Mouse (Mus musculus): Measurements from ENCODE around the gene Zbtb8b. TPM values are rescaled to one million over a fixed set of nuclear protein-coding genes. Genes with fewer than 3 reads are reported as not detected.

The Zbtb8b gene
- polyA plus RNA-seq, 1 experiment: 2.1 TPM

- Histone ChIP-seq H3K27me3 (ENCODE audit: control insufficient read depth, insufficient read depth, low read length) (no peaks in the 10 kb centered on the region), H3K4me3 (replicated peaks; ENCODE audit: insufficient read depth, low read depth, low read length) (peak within 1 kb of the TSS; percentile 94), H3K27ac (ENCODE audit: insufficient read depth, low read length) (peak within 1 kb of the TSS; percentile 16), H3K4me1 (ENCODE audit: control insufficient read depth, insufficient read depth, low read length) (no peaks in the 10 kb centered on the region; the same call in 1 of the 2 replicates)
- 3% methylated on average over 59 of the region's 65 CpGs for WGBS
- peak; percentile 61 to 64 for DNase-seq
- no peak for TF ChIP-seq POLR2A (IDR thresholded peaks at IDR 0.05; ENCODE audit: borderline replicate concordance, insufficient read depth, low read length)
- TF ChIP-seq CTCF (IDR thresholded peaks at IDR 0.05; ENCODE audit: borderline replicate concordance, insufficient read depth, low read depth, low read length): 0 out of 2 replicates have a peak, but pooled peaks have one; percentile 13
Observed at GRCm38 (mm10) chr4:129377601-129378390, 62.9 kb downstream of the Zbtb8b start, which contains the start of gene Zbtb8a. Zbtb8a (minus strand) TSS chr4:129378116.

GRCm38 (mm10) chr4:129376961-129377545 lies 63.6 kb downstream of the Zbtb8b start:
- Histone ChIP-seq H3K27me3 (ENCODE audit: control insufficient read depth, insufficient read depth, low read length) (no peaks in the 10 kb centered on the region), H3K4me3 (replicated peaks; ENCODE audit: insufficient read depth, low read depth, low read length) (peak overlapping the region; percentile 94), H3K4me1 (ENCODE audit: control insufficient read depth, insufficient read depth, low read length) (no peaks in the 10 kb centered on the region; the same call in 1 of the 2 replicates), H3K27ac (ENCODE audit: insufficient read depth, low read length) (peak overlapping the region; percentile 16)
- TF ChIP-seq CTCF (IDR thresholded peaks at IDR 0.05; ENCODE audit: borderline replicate concordance, insufficient read depth, low read depth, low read length) (no peak), POLR2A (IDR thresholded peaks at IDR 0.05; ENCODE audit: borderline replicate concordance, insufficient read depth, low read length) (no peak)
- under 1% methylated on average over 62 of the region's 68 CpGs for WGBS
- DNase-seq: peak; percentile 60 to 70

- peak; percentile 15 to 17 for DNase-seq
- 37% methylated on average over 5 of the region's 5 CpGs for WGBS
- no peak for TF ChIP-seq POLR2A (IDR thresholded peaks at IDR 0.05; ENCODE audit: borderline replicate concordance, insufficient read depth, low read length)
- no peak for TF ChIP-seq CTCF (IDR thresholded peaks at IDR 0.05; ENCODE audit: borderline replicate concordance, insufficient read depth, low read depth, low read length)
- no peak overlapping the region for H3K27ac ChIP-seq (ENCODE audit: insufficient read depth, low read length)
- H3K4me3 ChIP-seq (replicated peaks; ENCODE audit: insufficient read depth, low read depth, low read length): no peak overlapping the region
- no peaks in the 10 kb centered on the region; the same call in 1 of the 2 replicates for H3K4me1 ChIP-seq (ENCODE audit: control insufficient read depth, insufficient read depth, low read length)
- no peaks in the 10 kb centered on the region for H3K27me3 ChIP-seq (ENCODE audit: control insufficient read depth, insufficient read depth, low read length)
Observed at GRCm38 (mm10) chr4:129375821-129376220, 64.8 kb downstream of the Zbtb8b start.

Other genes with a start within 250 kb of the Zbtb8b start
- 15.6 and 18.5 TPM in 2 replicates for gene C77080, start 179.4 kb downstream of the Zbtb8b start, polyA plus RNA-seq (2012; rRNA removed)
- 1.00 and 1.4 TPM in 2 replicates for gene Sync, start 153.2 kb downstream of the Zbtb8b start, polyA plus RNA-seq (2012; rRNA removed)
- gene Rbbp4, start 105.5 kb downstream of the Zbtb8b start, polyA plus RNA-seq (2012; rRNA removed): 70.9 and 73.7 TPM in 2 replicates
- gene Zbtb8os, start 105.2 kb downstream of the Zbtb8b start, polyA plus RNA-seq (2012; rRNA removed): 31.2 and 35.3 TPM in 2 replicates
- gene Zbtb8a, start 62.7 kb downstream of the Zbtb8b start, polyA plus RNA-seq (2012; rRNA removed): 10.6 and 12.9 TPM in 2 replicates
- gene Bsdc1, start 20.7 kb upstream of the Zbtb8b start, polyA plus RNA-seq (2012; rRNA removed): 33.9 and 37.3 TPM in 2 replicates
- 0.16 TPM in 2 replicates for gene Tssk3, start 50.2 kb upstream of the Zbtb8b start, polyA plus RNA-seq (2012; rRNA removed)
- gene Fam229a, start 50.3 kb upstream of the Zbtb8b start, polyA plus RNA-seq (2012; rRNA removed): 0.67 and 0.92 TPM in 2 replicates
- 68.0 and 70.0 TPM in 2 replicates for gene Marcksl1, start 72.7 kb upstream of the Zbtb8b start, polyA plus RNA-seq (2012; rRNA removed)
- 61.5 and 66.8 TPM in 2 replicates for gene Hdac1, start 101.9 kb upstream of the Zbtb8b start, polyA plus RNA-seq (2012; rRNA removed)
- gene Lck, start 132.8 kb upstream of the Zbtb8b start, polyA plus RNA-seq (2012; rRNA removed): 0.92 and 1.00 TPM in 2 replicates
- 0.26 and 0.40 TPM in 2 replicates for gene Fam167b, start 137.7 kb upstream of the Zbtb8b start, polyA plus RNA-seq (2012; rRNA removed)
- 231 and 232 TPM in 2 replicates for gene Eif3i, start 159.8 kb upstream of the Zbtb8b start, polyA plus RNA-seq (2012; rRNA removed)
- 143 and 144 TPM in 2 replicates for gene Tmem234, start 159.8 kb upstream of the Zbtb8b start, polyA plus RNA-seq (2012; rRNA removed)
- gene Dcdc2b, start 173.4 kb upstream of the Zbtb8b start, polyA plus RNA-seq (2012; rRNA removed): 8.8 and 10.6 TPM in 2 replicates
- gene Iqcc, start 178.2 kb upstream of the Zbtb8b start, polyA plus RNA-seq (2012; rRNA removed): 37.1 and 40.6 TPM in 2 replicates
- gene Ccdc28b, start 183.1 kb upstream of the Zbtb8b start, polyA plus RNA-seq (2012; rRNA removed): 184 and 201 TPM in 2 replicates
- 40.0 and 40.6 TPM in 2 replicates for gene Txlna, start 200.2 kb upstream of the Zbtb8b start, polyA plus RNA-seq (2012; rRNA removed)
- gene Kpna6, start 231.9 kb upstream of the Zbtb8b start, polyA plus RNA-seq (2012; rRNA removed): 55.3 and 56.9 TPM in 2 replicates